Mouse (Mus musculus) hindlimb bud, embryonic 11.5 days (tissue): ENCODE data around the gene St6gal1.

Experiments
- DNase-seq: peaks from one replicate; pipeline ENCODE4 v3.0.0-alpha.2; 2012; ENCODE audit warnings: low read depth, low spot score; ENCODE audit errors: extremely low spot score

Gene St6gal1

GRCm38 (mm10) chr16:23249762-23250161 lies 25.2 kb downstream of the St6gal1 start:
- no peak for DNase-seq

- DNase-seq = no peak
Observed at GRCm38 (mm10) chr16:23250556-23251444, 26.3 kb downstream of the St6gal1 start.

GRCm38 (mm10) chr16:23251445-23251773 lies 26.9 kb downstream of the St6gal1 start:
- DNase-seq = no peak

- no peak for DNase-seq
Observed at GRCm38 (mm10) chr16:23253620-23254019, 29.1 kb downstream of the St6gal1 start.

GRCm38 (mm10) chr16:23254062-23254461 lies 29.5 kb downstream of the St6gal1 start:
- no peak for DNase-seq

GRCm38 (mm10) chr16:23256638-23257037 lies 32.1 kb downstream of the St6gal1 start:
- DNase-seq = no peak

- no peak for DNase-seq
Observed at GRCm38 (mm10) chr16:23258429-23258822, 33.9 kb downstream of the St6gal1 start.

- no peak for DNase-seq
Observed at GRCm38 (mm10) chr16:23258823-23259457, 34.4 kb downstream of the St6gal1 start.

GRCm38 (mm10) chr16:23259580-23259979 lies 35.0 kb downstream of the St6gal1 start:
- no peak for DNase-seq

- no peak for DNase-seq
Observed at GRCm38 (mm10) chr16:23262131-23262768, 37.7 kb downstream of the St6gal1 start.

GRCm38 (mm10) chr16:23262846-23263245 lies 38.3 kb downstream of the St6gal1 start:
- no peak for DNase-seq

GRCm38 (mm10) chr16:23264999-23265398 lies 40.5 kb downstream of the St6gal1 start:
- no peak for DNase-seq

- no peak for DNase-seq
Observed at GRCm38 (mm10) chr16:23265481-23265880, 40.9 kb downstream of the St6gal1 start.

GRCm38 (mm10) chr16:23266293-23266692 lies 41.8 kb downstream of the St6gal1 start:
- DNase-seq = no peak

GRCm38 (mm10) chr16:23266896-23267295 lies 42.4 kb downstream of the St6gal1 start:
- DNase-seq = no peak

- no peak for DNase-seq
Observed at GRCm38 (mm10) chr16:23268231-23268630, 43.7 kb downstream of the St6gal1 start.

- no peak for DNase-seq
Observed at GRCm38 (mm10) chr16:23269056-23269983, 44.8 kb downstream of the St6gal1 start.

- DNase-seq = no peak
Observed at GRCm38 (mm10) chr16:23269984-23270912, 45.7 kb downstream of the St6gal1 start.

- DNase-seq = no peak
Observed at GRCm38 (mm10) chr16:23270913-23271253, 46.3 kb downstream of the St6gal1 start.
